ENCODE assay signal across 10 mouse cellular contexts in the genomic region with DNA sequence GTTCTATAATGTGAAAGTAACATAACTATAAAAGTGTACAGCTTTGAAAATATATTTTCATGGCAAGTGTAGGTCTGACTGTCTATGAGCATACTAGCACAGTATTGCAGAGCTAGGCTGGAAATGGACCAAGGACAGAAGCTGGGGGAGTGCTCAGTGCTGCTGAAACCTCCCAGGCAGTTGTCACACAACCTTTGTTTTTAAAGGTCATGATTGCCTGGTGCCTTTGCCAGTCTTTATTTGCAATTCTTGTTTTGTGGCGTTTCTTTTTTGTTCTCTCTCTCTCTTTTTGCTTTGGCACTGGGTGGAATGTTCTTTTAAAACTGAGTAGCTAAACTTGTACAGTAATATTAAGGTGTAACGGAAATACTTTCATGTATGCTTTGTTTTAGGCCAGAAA. TPM values are rescaled to one million over a fixed set of nuclear protein-coding genes. Genes with fewer than 3 reads are reported as not detected.
DNase-seq lines count a peak whose midpoint lies in the region; ATAC-seq lines count a peak whose summit lies in the region.
"Had no signal": no experiment of that assay in that cellular context is flagged by ENCODE, and none has a peak within 500 bp of the region (broad histone marks: within the 10 kb centered on the region; RNA-seq: fewer than 3 reads in every experiment).

No protein-coding gene starts in this region.

- H3K9me3 ChIP-seq in midbrain, embryonic 11.5 days (ENCODE audit: control insufficient read depth, low read length), result no peaks in the 10 kb centered on the region
- H3K9me3 ChIP-seq in midbrain, embryonic 15.5 days, result no peaks in the 10 kb centered on the region
- no peaks in the 10 kb centered on the region for H3K9me3 ChIP-seq in limb, embryonic 10.5 days (replicated peaks)
- no peaks in the 10 kb centered on the region for H3K9me3 ChIP-seq in embryonic facial prominence, embryonic 10.5 days

- no peak overlapping the region for H3K4me3 ChIP-seq in midbrain, embryonic 11.5 days (ENCODE audit: low read depth, low read length)
- no peak overlapping the region for H3K4me3 ChIP-seq in midbrain, embryonic 15.5 days
- H3K4me3 ChIP-seq in limb, embryonic 10.5 days, result no peak overlapping the region
- no peak overlapping the region for H3K4me3 ChIP-seq in embryonic facial prominence, embryonic 10.5 days
- H3K4me3 ChIP-seq: left cerebral cortex, adult 2 months had no signal

- no peaks in the 10 kb centered on the region for H3K36me3 ChIP-seq in midbrain, embryonic 11.5 days (ENCODE audit: control insufficient read depth, insufficient read depth, low read length)
- H3K36me3 ChIP-seq in midbrain, embryonic 15.5 days (replicated peaks), result no peaks in the 10 kb centered on the region
- H3K36me3 ChIP-seq in limb, embryonic 10.5 days, result no peaks in the 10 kb centered on the region
- no peaks in the 10 kb centered on the region for H3K36me3 ChIP-seq in embryonic facial prominence, embryonic 10.5 days (replicated peaks)

- WGBS in midbrain, embryonic 11.5 days, result 51% methylated on average over 2 of the region's 2 CpGs
- 50% methylated on average over 2 of the region's 2 CpGs for WGBS in midbrain, embryonic 15.5 days
- WGBS in limb, embryonic 10.5 days, result 65% methylated on average over 2 of the region's 2 CpGs
- 51% methylated on average over 2 of the region's 2 CpGs for WGBS in embryonic facial prominence, embryonic 10.5 days

- peak; percentile 12 to 18 for DNase-seq in frontal cortex, postnatal 36 days (ENCODE audit: low spot score in 2 of 2)
- no peak for DNase-seq in frontal cortex, postnatal 14 days (ENCODE audit: low spot score in 2 of 2)
- peak; percentile 83 for DNase-seq in midbrain, embryonic 11.5 days (ENCODE audit: low spot score, missing footprints)
- DNase-seq in heart, adult 8-10 months (ENCODE audit: low spot score), result peak; percentile 30
- peak; percentile 58 for DNase-seq in testis, postnatal 10 days (ENCODE audit: low spot score)
- DNase-seq in limb, embryonic 10.5 days (ENCODE audit: low spot score), result no peak
- DNase-seq in embryonic facial prominence, embryonic 10.5 days (ENCODE audit: low spot score), result no peak

- no peak overlapping the region for H3K27ac ChIP-seq in midbrain, embryonic 11.5 days (ENCODE audit: low read depth, low read length)
- H3K27ac ChIP-seq in midbrain, embryonic 15.5 days, result no peak overlapping the region
- H3K27ac ChIP-seq in limb, embryonic 10.5 days, result no peak overlapping the region
- no peak overlapping the region for H3K27ac ChIP-seq in embryonic facial prominence, embryonic 10.5 days (replicated peaks)
- H3K27ac ChIP-seq: left cerebral cortex, adult 2 months; macrophage had no signal

- peaks cover 5% of the 10 kb centered on the region for H3K4me1 ChIP-seq in midbrain, embryonic 11.5 days (ENCODE audit: control insufficient read depth, insufficient read depth, low read length)
- no peaks in the 10 kb centered on the region for H3K4me1 ChIP-seq in midbrain, embryonic 15.5 days
- peaks cover 4% of the 10 kb centered on the region; the same call in 1 of the 2 replicates for H3K4me1 ChIP-seq in limb, embryonic 10.5 days
- H3K4me1 ChIP-seq in embryonic facial prominence, embryonic 10.5 days, result peaks cover 9% of the 10 kb centered on the region

- no peak for ATAC-seq in midbrain, embryonic 11.5 days (ENCODE audit: low FRiP score)
- ATAC-seq in midbrain, embryonic 15.5 days (replicated peaks), result no peak

- no peak overlapping the region for H3K9ac ChIP-seq in midbrain, embryonic 11.5 days (ENCODE audit: low read length)
- H3K9ac ChIP-seq in midbrain, embryonic 15.5 days, result no peak overlapping the region

- no peak overlapping the region for H3K4me2 ChIP-seq in midbrain, embryonic 11.5 days
- H3K4me2 ChIP-seq in midbrain, embryonic 15.5 days, result no peak overlapping the region

- H3K27me3 ChIP-seq in midbrain, embryonic 11.5 days (ENCODE audit: control insufficient read depth, insufficient read depth, low read length), result no peaks in the 10 kb centered on the region
- H3K27me3 ChIP-seq in midbrain, embryonic 15.5 days (replicated peaks), result 0 out of 2 replicates have a peak, but pooled peaks cover 2% of the 10 kb centered on the region
- H3K27me3 ChIP-seq in limb, embryonic 10.5 days (ENCODE audit: low read depth, poor library complexity, severe bottlenecking), result no peaks in the 10 kb centered on the region
- no peaks in the 10 kb centered on the region for H3K27me3 ChIP-seq in embryonic facial prominence, embryonic 10.5 days (replicated peaks; ENCODE audit: low read depth, poor library complexity, severe bottlenecking)

RNA-seq across cellular contexts. Expression of gene Zcchc7, which starts 21.0 kb away (rescaled TPM):
- polyA plus RNA-seq in midbrain, embryonic 11.5 days (2014; fragmentation: Nextera tagmentation; extraction: Ambion mirVana), result 19.5 TPM in 2 replicates
- polyA plus RNA-seq in midbrain, embryonic 15.5 days (2015; fragmentation: Nextera tagmentation; extraction: Ambion mirVana), result 35.3 and 37.1 TPM in 2 replicates
- total RNA-seq in heart, adult 8-10 months (2022), result 10 to 100 TPM in 3 of 4 experiments, 1 to 10 TPM in 1; 8.4 to 16.7 (median 14.5) TPM
- 20.2 and 20.5 TPM in 2 replicates for polyA plus RNA-seq in limb, embryonic 10.5 days (2016; fragmentation: Nextera tagmentation; extraction: Ambion mirVana)
- 20.0 and 22.2 TPM in 2 replicates for polyA plus RNA-seq in embryonic facial prominence, embryonic 10.5 days (2016; fragmentation: Nextera tagmentation; extraction: Ambion mirVana)

Comparison
In these comparisons a context has a peak if more than half of its experiments do, and no peak if none do; other contexts are left out.
1. DNase-seq: peak in frontal cortex, postnatal 36 days (2 of 2), midbrain, embryonic 11.5 days (single experiment), heart, adult 8-10 months (single experiment) and testis, postnatal 10 days (single experiment); none in frontal cortex, postnatal 14 days (0 of 2), limb, embryonic 10.5 days (single experiment) and embryonic facial prominence, embryonic 10.5 days (single experiment).